Mouse (Mus musculus) naive thymus-derived CD4-positive, alpha-beta T cell, adult 2 months (primary cell): ENCODE data around the gene Cytl1.

ENCODE experiments used
- DNase-seq: peaks from one replicate; pipeline ENCODE4 v3.0.0-alpha.2; 2011; ENCODE audit warnings: low read depth

Cytl1 gene

DNA sequence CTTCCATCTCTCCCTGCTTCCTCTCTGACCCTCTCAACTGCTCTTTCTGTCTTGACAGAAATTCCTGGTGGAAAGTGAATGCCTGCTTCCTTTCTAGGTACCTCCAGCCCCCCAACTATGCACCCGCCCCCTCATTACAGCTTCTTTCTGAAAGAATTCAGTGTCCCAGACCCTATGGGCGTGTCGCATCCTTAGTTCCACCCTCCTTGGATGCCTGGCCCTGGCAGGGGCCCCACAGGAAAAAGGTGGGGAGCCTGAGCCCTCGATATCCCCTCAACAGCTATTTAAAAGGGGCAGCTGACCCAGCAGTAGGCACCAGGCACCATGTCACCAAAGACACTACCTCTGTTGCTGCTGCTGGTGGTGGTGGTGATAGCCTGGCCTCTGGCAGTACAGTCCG lies at the start of gene Cytl1:
Gene Cytl1, plus strand, starts transcription at position 296 of the 400 bp plus-strand sequence.
- DNase-seq: no peak

DNA sequence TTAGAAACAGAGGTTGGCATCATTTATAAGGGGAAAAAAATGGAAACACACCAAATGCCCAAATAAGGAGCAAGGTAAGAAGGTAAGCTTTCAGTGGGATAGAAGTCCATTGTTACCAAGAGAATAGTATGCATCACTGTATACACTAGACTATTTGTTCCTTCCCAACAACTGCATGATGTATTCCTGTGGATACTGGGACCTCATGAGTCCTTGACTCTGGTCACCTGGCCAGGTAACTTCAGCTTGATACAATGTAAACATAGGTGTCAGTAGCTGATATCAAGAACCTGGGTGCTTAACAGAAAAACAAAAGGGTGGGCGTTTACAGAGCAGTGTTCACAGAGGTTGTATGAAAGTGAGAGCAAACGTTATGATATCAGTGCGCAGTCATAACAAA lies 42.6 kb upstream of the Cytl1 start:
- DNase-seq: no peak

DNA sequence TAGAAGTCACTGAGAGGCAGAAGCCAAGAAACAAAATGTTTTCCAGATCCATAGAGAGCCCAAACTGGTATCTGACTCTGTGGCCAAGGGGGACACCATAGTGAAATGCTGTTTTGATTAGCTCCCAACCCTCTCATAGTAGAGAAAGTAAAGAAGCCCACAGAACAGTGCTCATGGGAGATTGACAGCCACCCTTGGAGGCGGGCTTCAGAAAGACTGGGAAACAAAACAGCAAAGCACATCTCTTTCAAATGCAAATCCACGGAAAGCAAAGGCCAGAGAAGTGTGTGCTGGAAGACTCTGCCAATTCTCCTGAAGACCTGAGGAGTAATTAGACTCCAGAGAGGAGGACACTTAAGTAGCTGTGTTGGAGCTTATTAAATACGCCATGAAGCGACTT lies 39.5 kb upstream of the Cytl1 start:
- DNase-seq: no peak

DNA sequence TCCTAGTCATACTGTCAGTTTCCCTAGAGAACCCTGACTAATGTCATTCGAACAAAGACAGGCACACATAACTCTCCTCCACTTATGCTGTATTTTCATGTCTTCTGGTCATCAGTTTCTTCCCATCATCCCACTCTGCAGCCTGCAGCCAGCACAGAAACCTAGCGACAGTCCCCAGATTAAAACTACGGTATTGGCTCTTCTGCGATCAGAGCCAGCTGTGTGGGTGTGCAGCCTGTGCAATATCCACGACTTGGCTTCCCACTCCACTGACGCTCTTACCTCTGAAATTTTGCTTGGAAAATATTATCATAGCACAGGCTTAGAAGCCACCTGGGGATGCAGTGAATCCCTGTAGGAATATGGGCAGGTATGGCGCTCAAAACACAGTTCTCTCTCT lies 38.0 kb upstream of the Cytl1 start:
- DNase-seq: no peak

DNA sequence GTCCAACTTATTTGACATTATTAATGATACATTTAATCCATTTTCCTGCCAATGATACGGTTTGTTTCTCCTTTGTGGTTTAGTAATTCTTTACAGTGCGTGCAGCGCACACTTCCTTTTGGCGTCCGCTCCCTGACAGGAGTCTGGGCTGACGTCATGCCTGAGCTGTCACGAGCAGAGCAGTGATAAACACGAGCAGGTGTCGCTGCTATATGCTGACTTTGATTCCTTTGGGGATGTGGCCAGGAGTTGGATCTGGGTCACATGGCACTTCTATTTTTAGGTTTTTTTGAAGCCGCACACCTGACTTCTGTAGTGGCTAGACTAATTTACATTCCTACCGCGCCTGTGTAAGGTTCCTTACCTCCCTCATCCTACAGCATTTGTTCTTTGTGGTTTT lies 35.6 kb upstream of the Cytl1 start:
- DNase-seq: no peak

DNA sequence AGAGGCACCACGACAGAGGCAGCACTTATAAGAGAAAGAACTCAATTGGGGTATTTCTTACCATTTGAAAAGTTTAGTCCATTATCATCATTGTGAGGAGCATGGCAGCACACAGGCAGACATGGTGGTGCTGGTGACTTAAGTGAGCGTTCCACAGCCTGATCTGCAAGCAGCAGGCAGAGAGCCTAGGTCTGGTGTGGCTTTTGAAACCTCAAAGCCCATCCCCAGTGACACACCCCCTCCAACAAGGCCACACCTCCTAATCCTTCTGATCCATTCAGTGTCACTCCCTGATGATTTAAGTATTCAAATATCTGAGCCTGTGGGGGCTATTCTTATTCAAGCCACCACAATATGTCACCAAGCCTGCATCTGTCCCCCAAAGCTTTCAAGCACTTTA lies 30.4 kb upstream of the Cytl1 start:
- no peak for DNase-seq

DNA sequence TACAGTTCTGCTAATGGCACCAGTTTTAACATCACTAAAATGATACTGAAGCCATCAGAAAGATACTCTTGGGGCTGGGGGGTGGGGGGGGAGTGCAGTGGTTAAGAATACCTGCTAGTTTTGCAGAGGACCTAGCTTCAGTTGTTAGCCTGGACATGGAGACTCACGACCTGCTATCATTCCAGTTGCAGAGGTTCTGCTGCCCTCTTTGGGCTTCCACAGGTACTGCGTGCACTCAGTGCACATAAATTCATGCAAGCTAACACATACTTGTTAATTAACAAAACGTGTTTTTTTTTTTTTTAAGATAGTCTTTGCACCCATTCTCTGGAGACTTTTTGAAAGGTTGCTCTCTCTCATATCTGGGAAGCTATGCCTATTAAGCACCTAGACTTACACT lies 27.2 kb upstream of the Cytl1 start:
- no peak for DNase-seq

DNA sequence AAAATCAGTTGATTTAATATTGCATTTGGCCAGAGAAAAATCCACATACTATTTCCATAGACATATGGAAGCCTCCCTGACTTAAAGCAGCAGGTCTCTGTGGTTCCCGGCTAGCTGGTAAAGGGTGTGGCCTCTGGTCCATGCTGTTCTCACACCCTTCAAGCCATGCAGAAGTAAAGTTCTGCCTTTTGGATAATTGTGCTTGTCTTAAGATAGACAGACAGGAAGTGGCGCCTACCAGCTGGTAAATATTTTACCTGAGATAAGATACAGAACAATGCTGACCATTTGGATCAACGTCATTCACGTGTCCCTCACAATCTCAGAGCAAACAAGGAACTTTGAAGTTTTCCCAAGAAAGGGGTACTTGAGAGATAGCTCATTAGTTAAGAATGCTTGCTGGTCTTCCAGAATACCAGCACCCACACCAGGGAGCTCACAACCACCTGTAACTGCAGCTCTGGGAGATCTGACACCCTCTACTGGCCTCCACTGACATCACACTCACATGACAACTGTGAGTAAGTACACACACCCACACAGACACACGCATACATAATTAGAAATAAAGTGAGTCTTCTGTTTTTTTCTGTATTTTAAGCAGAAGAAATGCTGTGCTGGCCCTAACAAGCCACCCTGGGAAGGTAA lies 25.9 kb upstream of the Cytl1 start:
- no peak for DNase-seq

DNA sequence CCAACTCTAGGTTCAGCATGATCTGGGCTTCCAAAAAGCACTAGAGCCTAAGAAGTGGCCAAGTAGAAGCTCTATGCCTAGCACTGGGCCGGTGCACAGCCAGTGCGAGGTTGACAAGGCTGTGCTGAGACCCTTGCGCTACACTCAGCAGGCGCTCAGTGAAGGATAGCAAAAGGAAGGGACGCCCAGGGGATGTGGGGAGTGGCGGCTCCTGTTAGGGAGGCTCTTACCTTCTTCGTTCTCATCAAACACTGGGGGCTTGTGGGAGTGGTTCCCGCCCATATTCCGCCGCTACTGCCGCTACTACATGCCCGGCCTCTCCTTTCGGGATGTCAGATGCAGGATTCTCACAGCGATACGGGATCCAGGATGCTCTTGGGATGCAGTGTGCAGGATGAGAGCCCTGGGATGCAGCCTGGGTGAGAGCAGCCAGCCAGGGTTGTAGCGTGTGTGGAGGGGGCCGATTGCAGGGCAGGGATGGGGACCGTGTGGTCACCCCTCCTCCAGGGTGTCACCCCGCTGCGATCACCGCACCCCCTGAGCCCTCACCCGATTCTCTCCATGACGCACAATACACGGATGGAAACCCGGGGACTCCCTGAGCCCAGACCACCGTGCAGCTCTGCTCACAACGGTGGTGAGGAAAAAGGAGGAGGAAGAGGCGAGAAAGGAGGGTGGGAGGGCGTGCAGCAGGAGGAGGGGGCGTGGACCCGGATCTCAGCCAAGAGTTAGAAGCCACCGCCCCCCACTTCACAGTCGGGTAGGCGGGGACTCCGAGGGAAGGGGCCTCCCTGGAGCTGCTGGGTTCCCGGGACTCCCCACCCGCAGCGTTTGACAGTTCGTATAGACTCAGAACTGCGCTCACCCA lies 18.6 kb upstream of the Cytl1 start, which contains the start of gene Stk32b:
Gene Stk32b, minus strand, starts transcription at position 667 of the 868 bp plus-strand sequence.
- DNase-seq: no peak

DNA sequence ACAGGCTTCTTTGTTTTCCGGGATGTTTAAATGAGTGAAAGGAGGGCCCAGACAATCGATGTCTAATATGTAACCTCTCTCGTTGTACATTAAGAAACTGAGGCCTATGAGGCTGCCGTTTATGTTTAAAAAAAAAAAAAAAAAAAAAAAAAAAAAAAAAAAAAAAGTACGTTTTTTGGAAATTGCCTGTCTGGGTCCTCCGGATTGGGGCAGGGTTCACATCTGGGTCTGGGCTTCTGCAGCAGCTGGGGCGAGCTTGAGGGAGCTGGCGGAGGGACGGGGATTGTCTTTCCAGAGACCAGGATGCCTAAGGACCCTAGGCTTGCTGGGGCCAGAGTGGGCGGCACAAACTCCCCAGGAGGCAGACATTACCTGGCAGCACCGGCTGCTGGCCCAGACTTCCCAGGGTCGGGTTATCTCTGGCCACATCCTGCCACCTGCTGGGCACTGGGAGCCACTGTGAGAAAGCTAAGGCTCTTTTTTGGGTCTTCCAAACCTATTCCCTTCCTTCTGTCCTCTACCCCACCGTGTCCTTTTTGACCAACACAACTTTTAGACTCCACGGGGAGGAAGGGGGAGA lies 17.8 kb upstream of the Cytl1 start:
- no peak for DNase-seq

DNA sequence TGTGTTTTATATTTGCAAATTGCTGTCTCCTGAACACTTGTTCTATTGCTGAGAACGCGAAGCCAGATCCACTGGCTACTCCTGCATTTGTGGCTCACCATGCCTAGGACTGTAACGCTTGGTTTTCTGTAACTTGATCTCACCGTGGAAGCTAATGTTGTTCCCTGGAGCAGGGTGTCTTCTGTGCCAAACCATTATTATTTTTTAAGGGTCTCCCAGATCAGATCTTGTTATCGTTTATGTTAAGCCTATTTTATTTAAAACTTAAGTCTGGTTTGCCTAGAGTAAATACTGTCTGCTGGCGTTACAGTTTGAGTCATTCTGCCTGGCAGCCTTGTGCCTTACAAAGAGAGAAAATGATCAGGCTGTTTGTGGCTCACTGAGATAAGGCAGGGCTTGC lies 14.6 kb upstream of the Cytl1 start:
- DNase-seq: no peak

DNA sequence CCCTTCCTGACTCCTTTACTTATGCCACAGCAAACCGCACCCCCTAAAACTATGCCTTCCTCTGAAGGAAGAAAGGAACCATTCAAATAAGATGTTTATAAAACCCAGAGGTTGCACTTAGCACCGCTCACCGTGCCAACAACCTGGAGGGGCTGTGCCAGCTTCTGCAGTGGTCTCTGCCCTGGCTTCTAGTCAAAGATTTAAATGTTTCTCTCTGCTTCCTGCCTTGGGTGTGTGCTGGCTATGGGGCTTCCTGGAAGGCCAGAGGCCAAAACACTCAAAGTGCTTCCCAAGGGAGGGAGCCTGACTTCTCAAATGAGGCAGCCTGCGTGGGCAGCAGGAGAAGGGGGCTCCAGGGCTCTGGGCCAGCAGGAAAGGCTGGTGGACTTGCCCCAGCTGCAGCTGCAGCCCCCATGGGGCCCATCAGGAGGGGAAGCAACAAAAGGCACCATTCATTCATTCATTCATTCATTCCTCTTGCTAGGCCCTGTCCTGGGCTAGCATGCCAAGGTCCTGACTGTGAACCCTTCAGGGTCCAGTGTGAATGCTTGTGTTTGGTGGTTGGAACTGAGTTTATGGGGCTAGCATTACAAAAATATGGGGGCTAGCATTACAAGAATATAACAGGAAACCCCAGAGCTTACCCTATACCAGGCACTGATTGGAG lies 10.0 kb upstream of the Cytl1 start:
- DNase-seq: no peak

DNA sequence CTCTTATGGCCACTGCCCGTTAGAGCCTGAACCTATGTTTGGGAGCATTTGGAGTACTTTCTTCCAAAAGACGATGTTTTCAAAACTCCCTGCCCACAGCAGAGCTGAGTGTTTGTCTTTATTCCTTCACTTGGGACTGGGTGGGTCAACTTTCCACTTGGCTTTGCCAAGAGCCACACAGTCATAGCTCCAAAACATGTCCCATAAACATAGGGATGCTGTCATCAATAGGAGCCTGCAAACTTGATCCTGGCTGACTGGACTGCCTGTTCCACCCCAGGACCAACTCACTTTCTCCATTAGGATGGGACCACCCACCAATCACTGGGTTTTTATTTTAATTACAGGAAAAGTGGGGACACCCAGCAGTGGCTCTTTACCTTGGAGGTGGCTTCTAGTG lies 4.5 kb upstream of the Cytl1 start:
- DNase-seq: no peak

DNA sequence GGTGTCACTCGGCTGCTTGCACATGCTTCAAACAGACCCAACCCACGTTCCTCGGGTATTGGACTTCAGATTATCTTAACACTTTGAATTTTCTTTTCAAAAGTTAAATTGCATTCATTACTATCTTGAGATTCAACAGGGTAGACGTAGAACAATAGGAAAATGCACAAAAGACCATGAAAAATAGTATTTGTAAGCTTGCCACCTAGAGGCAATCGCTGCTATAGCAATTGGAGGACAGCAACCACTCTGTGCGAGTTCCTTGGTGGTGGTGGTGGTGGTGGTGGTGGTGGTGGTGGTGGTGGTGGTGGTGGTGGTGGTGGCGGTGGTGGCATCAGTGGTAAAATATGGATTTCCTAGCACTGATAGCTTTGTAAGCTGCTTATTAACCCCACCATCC lies 894 bp downstream of the Cytl1 start:
- DNase-seq: no peak

DNA sequence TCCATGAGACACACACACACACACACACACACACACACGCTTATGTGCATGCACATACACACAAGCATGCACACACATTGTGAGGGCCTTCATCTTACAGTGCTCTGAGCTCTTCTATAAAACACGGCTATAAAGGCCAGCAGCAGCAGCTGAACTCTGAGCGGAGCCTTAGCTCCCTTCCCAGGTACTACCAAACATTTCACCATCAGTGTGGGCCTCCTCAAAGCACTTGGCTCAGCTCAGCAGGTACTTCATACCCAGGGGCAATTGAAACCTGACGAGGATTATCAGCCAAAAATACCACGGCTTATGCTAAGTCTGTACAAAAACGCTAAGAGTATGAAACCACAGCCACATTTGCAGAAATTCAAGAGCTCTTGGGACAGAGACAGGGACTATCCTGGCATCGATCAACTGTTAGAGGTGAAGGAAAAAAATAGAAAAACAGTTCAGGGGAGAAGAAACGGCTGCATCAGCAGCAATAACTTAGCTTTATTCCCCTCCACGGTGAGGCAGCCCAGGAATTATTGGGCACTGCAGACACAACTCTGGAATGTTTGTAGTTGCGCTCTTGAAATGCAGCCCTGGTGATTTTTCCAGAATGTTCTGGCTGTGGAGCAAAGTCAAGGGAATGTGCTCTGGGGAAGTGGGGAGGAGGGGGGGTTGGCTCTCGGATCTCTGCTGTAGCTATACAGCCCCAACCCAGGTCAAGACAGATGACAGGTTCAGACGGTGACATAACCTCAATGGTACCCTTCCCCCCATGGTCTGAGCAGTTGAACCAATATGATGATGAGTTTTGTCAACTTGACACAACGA lies 8.8 kb downstream of the Cytl1 start:
- no peak for DNase-seq

DNA sequence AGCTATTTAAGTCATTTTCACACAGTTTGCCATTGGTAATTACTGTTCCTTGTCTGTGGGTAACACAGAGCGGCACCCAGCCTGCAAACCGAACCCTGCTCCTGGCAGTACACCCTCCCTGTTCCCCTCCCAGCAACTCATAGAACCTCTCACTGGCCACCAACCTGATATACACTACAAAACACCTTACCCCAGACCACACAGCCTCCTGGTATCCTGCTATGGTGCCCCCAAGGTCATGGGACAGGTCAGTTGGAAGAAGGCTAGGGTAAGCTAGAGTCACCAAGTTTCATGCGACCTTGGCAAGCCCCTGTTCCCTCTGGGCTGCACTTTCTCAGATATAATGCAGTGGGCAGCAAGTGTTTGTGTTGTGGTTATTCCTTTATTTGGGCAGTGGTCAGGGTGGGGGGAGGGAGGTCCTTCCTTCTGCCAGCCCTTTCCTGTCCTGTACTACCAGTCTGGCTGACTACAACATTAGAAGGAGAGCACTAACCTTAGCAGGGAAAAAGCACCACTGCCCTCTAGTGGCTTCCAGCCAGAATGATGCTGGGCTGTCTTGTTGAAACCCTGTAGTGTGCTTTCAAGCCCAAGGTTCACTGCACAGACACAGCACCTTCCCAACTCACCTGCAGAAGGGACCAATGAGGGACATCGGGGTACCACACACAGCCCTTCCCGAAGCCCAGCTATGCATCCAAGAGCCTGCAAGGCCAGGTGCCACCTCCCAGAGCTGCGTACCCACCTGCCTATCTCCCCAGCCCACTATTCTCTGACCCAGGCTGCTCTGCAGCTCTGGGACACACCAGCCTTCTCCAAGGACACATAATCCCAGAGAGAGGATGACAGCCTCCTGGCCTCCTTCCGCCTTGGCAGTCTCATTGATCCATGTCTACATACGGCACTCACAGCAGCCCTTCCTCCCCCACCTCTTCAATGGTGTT lies 17.0 kb downstream of the Cytl1 start:
- no peak for DNase-seq

DNA sequence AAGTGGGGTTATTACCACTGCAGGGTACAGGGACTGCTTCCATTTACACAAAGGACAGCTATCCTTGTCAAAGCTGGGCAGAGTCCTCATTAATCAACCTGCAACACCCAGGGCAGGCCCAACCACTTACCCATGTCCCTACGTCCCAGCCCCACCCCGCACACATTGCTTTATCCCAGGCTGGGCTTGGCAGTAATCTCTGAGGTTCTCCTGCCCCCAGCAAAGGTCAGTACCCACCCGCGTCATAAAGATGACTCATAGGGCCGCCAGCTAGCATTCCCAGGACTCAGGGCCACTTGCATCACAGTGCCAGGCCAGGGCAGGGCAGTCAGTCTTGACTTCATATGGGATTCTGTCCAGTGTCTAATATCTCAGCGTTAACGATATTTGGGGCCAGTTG lies 18.0 kb downstream of the Cytl1 start:
- no peak for DNase-seq

DNA sequence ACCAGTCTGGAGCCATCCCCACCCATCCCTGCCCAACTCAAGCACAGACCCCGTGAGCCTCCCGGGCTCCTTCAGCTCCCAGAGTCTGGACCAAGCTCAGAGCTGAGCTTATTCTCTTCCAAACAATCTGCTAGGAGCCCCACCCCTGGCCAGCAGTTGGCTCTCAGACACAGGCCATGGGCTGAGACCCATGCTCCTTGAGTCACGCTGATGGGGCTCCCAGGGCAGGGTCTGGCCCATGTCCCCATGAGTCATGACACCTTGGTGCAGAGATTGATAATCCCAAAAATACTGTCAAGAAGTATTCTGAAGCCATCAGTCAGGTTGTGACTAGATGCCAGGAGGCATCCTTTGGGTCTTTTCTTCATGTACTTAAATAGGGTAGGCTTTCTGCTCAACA lies 26.7 kb downstream of the Cytl1 start:
- no peak for DNase-seq

DNA sequence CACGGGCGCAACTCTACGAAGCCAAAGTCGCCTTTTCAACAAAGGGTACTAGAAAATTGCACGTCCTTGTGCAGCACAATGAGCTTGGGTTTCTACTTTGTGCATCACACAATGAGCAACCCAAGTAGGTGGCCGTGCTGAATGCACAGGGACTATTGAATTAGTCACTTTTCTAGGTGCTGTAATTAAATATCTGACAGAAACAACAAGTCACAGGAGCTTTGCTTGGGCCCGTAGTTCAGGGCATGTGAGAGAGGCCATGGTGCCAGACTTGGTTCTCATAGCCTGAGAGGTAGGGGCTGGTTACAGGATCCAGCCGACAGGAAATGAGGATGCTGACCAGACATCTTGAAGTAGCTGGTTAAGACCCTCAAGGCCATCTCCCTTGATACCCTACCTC lies 30.5 kb downstream of the Cytl1 start:
- no peak for DNase-seq

DNA sequence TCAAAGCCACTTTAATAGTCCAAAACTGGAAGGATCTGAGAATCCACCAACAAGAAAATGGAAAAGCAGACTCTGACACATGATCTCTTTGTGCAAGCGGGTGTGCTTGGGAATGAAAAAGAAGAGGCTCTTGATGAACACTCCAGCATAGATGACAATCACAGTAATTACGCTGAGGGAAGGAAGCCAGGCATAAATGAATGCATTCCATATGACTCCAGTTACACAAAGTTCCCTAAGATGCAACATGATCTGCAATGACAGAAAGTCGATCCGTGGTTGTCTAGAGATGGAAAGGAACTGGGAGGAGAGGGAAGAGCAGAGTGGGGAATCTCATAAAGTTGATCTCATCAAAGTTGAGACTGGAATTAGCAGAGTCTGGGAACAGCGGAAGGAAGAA lies 31.9 kb downstream of the Cytl1 start:
- DNase-seq: no peak

DNA sequence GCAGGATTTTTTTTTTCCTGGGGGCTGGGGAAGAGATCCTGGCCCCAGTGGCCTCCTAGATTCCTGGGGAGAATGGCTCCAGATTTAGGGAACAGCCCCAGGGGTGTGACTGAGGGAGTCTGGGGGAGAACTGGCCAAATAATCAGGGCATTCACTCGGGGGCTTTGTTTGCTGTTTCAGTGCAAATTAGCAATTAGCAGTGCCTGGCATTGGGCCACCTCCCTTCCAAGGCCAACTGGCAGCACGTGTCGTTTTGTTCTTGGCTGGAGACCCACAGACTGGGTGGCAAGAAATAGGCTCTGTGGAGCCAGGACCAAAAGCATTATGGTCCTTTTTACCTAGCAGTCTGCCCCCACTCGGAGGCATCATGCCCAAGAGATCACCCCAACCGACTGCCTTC lies 33.7 kb downstream of the Cytl1 start:
- DNase-seq: no peak
